Mouse (Mus musculus) CH12.LX (cell line): ENCODE data around the gene Anln.

ENCODE experiments used
- CHD2 ChIP-seq: IDR thresholded peaks from 2 replicates; pipeline ENCODE4 v1.6.1; 2011; ENCODE audit warnings: low read length, improper control_type of control experiment
- KAT2A ChIP-seq: IDR thresholded peaks from 2 replicates; pipeline ENCODE4 v1.6.1; 2012; ENCODE audit warnings: low read length, improper control_type of control experiment, inconsistent platforms; ENCODE audit not compliant: insufficient replicate concordance
- MAX ChIP-seq: IDR thresholded peaks from 2 replicates; pipeline ENCODE4 v1.6.1; 2011; ENCODE audit warnings: low read length, improper control_type of control experiment
- MEF2A ChIP-seq: IDR thresholded peaks from 2 replicates; pipeline ENCODE4 v1.6.1; 2014; ENCODE audit warnings: low read depth, mild to moderate bottlenecking, inconsistent platforms, low read length, improper control_type of control experiment, borderline replicate concordance
- MXI1 ChIP-seq: IDR thresholded peaks from 2 replicates; pipeline ENCODE4 v1.6.1; 2011; ENCODE audit warnings: mild to moderate bottlenecking, low read depth, low read length, improper control_type of control experiment
- PAX5 ChIP-seq: IDR thresholded peaks from 2 replicates; pipeline ENCODE4 v1.6.1; 2012; ENCODE audit warnings: low read length, inconsistent platforms, mixed read lengths
- POLR2A ChIP-seq: IDR thresholded peaks from 2 replicates; pipeline ENCODE4 v1.6.1; 2011; ENCODE audit warnings: low read depth, mild to moderate bottlenecking, improper control_type of control experiment, low read length
- RAD21 ChIP-seq: IDR thresholded peaks from 2 replicates; pipeline ENCODE4 v1.6.1; 2011; ENCODE audit warnings: low read depth, mild to moderate bottlenecking, low read length, improper control_type of control experiment, moderate library complexity

GRCm38 (mm10) chr9:22402001-22402400 is 13.0 kb upstream of the Anln start:
- TF ChIP-seq MXI1 (no peak), KAT2A (no peak), POLR2A (no peak), RAD21 (no peak), MAX (no peak), PAX5 (no peak), CHD2 (no peak), MEF2A (no peak)
